Mouse (Mus musculus) limb, embryonic 14.5 days (tissue): Measurements from ENCODE around the gene Grip1. TPM values are rescaled to one million over a fixed set of nuclear protein-coding genes. Genes with fewer than 3 reads are reported as not detected.

ENCODE experiments used
- ATAC-seq: fragments of 200-750 bp; cut with Nextera tagmentation; 2 replicates; pipeline ENCODE4 v1.8.0; 2017; ENCODE audit warnings: low read depth, moderate number of reproducible peaks, moderate TSS enrichment; ENCODE audit not compliant: low FRiP score
- DNase-seq: peaks from one replicate; pipeline ENCODE4 v3.0.0-alpha.2; 2015; ENCODE audit warnings: low spot score
- H3K27ac ChIP-seq: fragments of 300-500 bp; sonication (generic); replicated peaks from 2 replicates; pipeline ENCODE4 v1.5.1; 2014; ENCODE audit warnings: low read depth, mild to moderate bottlenecking, low read length, moderate library complexity, mixed read lengths
- H3K27me3 ChIP-seq: fragments of 300-500 bp; sonication (generic); 2 replicates; pipeline ENCODE4 v1.6.1; 2014; ENCODE audit warnings: low read length, mixed read lengths; ENCODE audit not compliant: control insufficient read depth, insufficient read depth
- H3K36me3 ChIP-seq: fragments of 300-500 bp; sonication (generic); 2 replicates; pipeline ENCODE4 v1.6.1; 2014; ENCODE audit warnings: mild to moderate bottlenecking, low read length, moderate library complexity, mixed read lengths; ENCODE audit not compliant: control insufficient read depth, insufficient read depth
- H3K4me1 ChIP-seq: fragments of 300-500 bp; sonication (generic); 2 replicates; pipeline ENCODE4 v1.6.1; 2014; ENCODE audit warnings: antibody characterized with exemption, low read length, mixed read lengths; ENCODE audit not compliant: control insufficient read depth, insufficient read depth
- H3K4me2 ChIP-seq: fragments of 300-500 bp; sonication (generic); replicated peaks from 2 replicates; pipeline ENCODE4 v1.6.1; 2014; ENCODE audit warnings: low read depth, mild to moderate bottlenecking, low read length, moderate library complexity; ENCODE audit not compliant: severe bottlenecking
- H3K4me3 ChIP-seq: fragments of 300-500 bp; sonication (generic); replicated peaks from 2 replicates; pipeline ENCODE4 v1.5.1; 2014; ENCODE audit warnings: low read length
- H3K9ac ChIP-seq: fragments of 300-500 bp; sonication (generic); 2 replicates; pipeline ENCODE4 v1.6.1; 2014; ENCODE audit warnings: mild to moderate bottlenecking, low read depth, low read length, moderate library complexity; ENCODE audit not compliant: severe bottlenecking
- H3K9me3 ChIP-seq: fragments of 300-500 bp; sonication (generic); 2 replicates; pipeline ENCODE4 v1.6.1; 2016; ENCODE audit warnings: low read length; ENCODE audit not compliant: control insufficient read depth
- POLR2A ChIP-seq: fragments of 200-500 bp; IDR thresholded peaks from 2 replicates; pipeline ENCODE4 v1.8.0; 2012; ENCODE audit warnings: inconsistent platforms, mild to moderate bottlenecking, moderate library complexity, borderline replicate concordance; ENCODE audit not compliant: insufficient read depth, insufficient read length; ENCODE audit errors: extremely low read depth
- WGBS: fragments of 180-500 bp; shearing (Covaris S2); extraction: QIAGEN DNeasy Blood & Tissue Kit; methylation state at CpG from one replicate; pipeline ENCODE4 v1.1.7; 2014; 5-methylcytosine and 5-hydroxymethylcytosine counted together
- polyA plus RNA-seq, 2 experiments: library from polyadenylated mRNA; depleted of rRNA in 1 of 2; stranded (reverse) in 1 of 2; unstranded in 1 of 2; fragments of >200 nt; fragmentation: Nextera tagmentation in 1 of 2; extraction: Ambion mirVana in 1 of 2; gene quantifications; 2 replicates each; pipeline versions ENCODE4 v1.2.1 to v1.2.3; 2012 to 2014

Grip1 gene
- polyA plus RNA-seq, 2 experiments, result 5.9 to 7.6 TPM

DNA sequence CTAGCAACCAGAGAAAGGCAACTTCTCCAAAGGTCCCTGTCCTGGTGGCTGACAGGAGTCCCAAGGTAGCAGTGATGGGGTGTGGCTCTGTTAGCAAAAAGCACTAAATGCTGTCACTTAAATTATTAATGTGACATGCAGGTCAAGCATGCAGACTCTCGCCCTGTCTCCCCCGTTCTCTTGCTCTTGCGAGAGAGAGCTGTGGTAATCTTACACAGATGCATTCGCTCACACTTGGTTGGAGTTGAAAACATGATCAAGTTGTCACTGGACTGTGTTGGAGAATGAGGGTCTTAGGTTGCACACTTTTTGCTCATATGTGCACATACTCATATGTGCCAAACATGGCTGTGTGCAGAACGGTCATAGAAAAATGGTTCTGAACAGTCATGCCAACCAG lies 176.8 kb downstream of the Grip1 start:
- no peak for ATAC-seq
- Histone ChIP-seq H3K9me3 (no peaks in the 10 kb centered on the region), H3K4me3 (no peak overlapping the region), H3K4me2 (no peak overlapping the region), H3K36me3 (no peaks in the 10 kb centered on the region), H3K4me1 (0 out of 2 replicates have a peak, but pooled peaks cover 4% of the 10 kb centered on the region), H3K27ac (no peak overlapping the region), H3K27me3 (no peaks in the 10 kb centered on the region), H3K9ac (no peak overlapping the region)
- 72% methylated on average over 5 of the region's 5 CpGs for WGBS
- no peak for DNase-seq
- TF ChIP-seq POLR2A, result no peak

DNA sequence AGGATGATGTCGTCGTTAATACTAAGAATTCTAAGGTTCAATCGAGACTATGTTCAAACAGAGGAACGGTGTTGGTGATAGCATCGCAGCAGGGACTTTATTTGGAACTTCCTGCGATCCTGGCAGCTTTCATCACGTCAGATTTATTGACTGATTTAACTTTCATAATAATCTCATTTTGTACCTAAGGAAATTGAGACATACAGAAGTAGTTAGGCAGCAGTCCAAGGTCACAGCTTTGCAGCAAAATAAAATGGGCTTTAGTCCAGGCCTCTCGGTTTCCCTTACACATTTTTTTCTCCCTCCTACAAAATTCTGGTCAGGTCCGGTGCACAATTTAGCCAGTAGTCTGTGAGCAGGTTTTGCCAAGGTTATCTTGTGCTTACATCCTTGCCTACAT lies 178.3 kb downstream of the Grip1 start:
- no peaks in the 10 kb centered on the region for H3K9me3 ChIP-seq
- H3K27ac ChIP-seq, result no peak overlapping the region
- H3K36me3 ChIP-seq, result no peaks in the 10 kb centered on the region
- H3K4me1 ChIP-seq, result 0 out of 2 replicates have a peak, but pooled peaks cover 4% of the 10 kb centered on the region
- H3K27me3 ChIP-seq, result no peaks in the 10 kb centered on the region
- TF ChIP-seq POLR2A, result no peak
- 21% methylated on average over 9 of the region's 9 CpGs for WGBS
- DNase-seq, result peak; percentile 44
- no peak for ATAC-seq
- no peak overlapping the region for H3K4me2 ChIP-seq
- H3K4me3 ChIP-seq, result no peak overlapping the region
- H3K9ac ChIP-seq, result no peak overlapping the region

DNA sequence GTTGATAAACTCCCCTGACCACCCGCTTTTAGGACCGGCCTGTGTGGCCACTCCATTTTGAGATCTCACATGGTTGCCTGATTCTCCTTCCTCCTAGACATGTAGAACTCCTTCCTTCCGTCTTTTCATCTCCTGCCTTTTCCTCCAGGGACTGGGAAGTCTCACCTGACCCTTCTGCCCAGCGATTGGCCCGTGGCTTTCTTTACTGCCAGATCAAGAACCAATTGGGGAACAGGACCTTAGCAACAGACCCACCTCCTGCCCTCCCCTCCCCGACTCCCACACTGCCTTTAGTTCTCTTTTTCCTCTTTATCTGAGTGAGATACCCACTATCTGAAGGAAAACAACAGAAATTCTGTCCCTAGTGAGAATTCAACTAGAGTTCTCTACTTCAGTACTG lies 180.9 kb downstream of the Grip1 start:
- H3K9me3 ChIP-seq, result no peaks in the 10 kb centered on the region
- H3K4me3 ChIP-seq, result no peak overlapping the region
- no peak overlapping the region for H3K9ac ChIP-seq
- 0 out of 2 replicates have a peak, but pooled peaks cover 4% of the 10 kb centered on the region for H3K4me1 ChIP-seq
- ATAC-seq (no peak), DNase-seq (no peak)
- H3K27ac ChIP-seq, result no peak overlapping the region
- no peaks in the 10 kb centered on the region for H3K27me3 ChIP-seq
- no peak for TF ChIP-seq POLR2A
- 76% methylated on average over 6 of the region's 6 CpGs for WGBS
- H3K4me2 ChIP-seq, result no peak overlapping the region
- H3K36me3 ChIP-seq, result no peaks in the 10 kb centered on the region

DNA sequence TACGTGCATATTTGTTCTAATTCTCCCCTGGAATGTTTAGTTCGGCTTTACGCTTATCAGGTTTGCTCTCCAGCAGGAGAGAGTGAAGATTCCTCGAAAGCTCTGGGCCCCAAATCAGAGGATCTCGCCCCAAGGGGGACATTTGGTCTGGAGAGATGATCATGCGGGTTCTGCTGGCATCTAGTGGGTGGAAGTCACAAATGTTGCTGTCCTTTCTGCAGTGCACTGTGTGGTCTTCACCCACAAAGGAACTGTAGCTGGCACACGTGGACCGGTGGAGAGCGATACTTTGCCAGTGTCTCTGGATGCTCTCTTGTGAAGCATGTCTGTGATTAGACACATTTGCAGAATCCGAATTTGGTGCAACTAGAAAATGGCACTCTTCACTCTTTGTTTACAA lies 186.9 kb downstream of the Grip1 start:
- Histone ChIP-seq H3K9ac (no peak overlapping the region), H3K4me2 (no peak overlapping the region), H3K9me3 (no peaks in the 10 kb centered on the region), H3K4me1 (peaks cover 9% of the 10 kb centered on the region; the same call in 1 of the 2 replicates), H3K4me3 (no peak overlapping the region), H3K27me3 (no peaks in the 10 kb centered on the region), H3K36me3 (no peaks in the 10 kb centered on the region), H3K27ac (no peak overlapping the region)
- no peak for DNase-seq
- no peak for TF ChIP-seq POLR2A
- 75% methylated on average over 10 of the region's 10 CpGs for WGBS
- ATAC-seq, result no peak

DNA sequence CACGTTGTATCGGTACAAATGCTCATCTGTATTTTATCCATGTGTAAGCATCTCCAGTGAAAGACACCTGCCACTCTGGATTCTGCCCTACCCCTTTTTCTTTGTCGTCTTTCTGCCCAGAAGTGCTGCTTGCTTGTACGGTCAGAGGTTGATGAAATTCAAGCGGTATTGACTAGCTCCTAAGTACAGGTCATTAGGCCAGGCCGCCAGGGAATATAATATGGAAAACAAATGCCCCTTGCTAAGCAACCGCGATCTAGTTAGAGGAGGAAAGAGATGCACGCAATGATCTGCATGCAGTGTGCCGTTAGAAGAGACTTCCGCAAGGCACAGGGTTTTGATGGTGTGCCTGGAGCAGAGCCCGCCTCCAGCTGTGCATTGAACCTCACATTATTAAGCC lies 187.4 kb downstream of the Grip1 start:
- Histone ChIP-seq H3K36me3 (no peaks in the 10 kb centered on the region), H3K27ac (no peak overlapping the region), H3K27me3 (no peaks in the 10 kb centered on the region), H3K4me2 (no peak overlapping the region), H3K9me3 (no peaks in the 10 kb centered on the region), H3K4me1 (peaks cover 13% of the 10 kb centered on the region; the same call in 1 of the 2 replicates), H3K9ac (no peak overlapping the region), H3K4me3 (no peak overlapping the region)
- 72% methylated on average over 12 of the region's 12 CpGs for WGBS
- no peak for TF ChIP-seq POLR2A
- no peak for ATAC-seq
- no peak for DNase-seq

DNA sequence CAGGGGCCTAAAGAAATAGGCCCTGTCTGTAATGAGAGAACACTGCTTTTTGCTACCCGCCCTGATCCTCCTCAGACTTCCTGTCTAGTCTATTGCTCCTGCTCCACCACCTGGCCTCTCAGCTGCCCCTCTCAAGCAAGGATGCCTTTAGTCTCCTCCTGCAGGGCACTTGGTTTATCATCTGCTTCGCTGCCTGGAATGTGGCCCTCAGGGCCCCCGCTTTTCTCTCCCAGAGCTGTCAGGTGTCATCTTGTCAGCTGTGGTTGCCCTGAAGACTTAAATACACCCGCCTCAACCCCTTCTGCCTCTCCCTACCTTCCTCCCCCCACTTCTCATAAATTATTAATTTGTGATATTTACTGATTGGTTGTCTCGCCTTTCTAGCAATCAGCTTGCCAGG lies 190.7 kb downstream of the Grip1 start:
- ATAC-seq (peak; percentile 41; the same call in 1 of the 2 replicates), DNase-seq (no peak)
- no peak overlapping the region for H3K4me2 ChIP-seq
- TF ChIP-seq POLR2A, result no peak
- no peak overlapping the region for H3K9ac ChIP-seq
- peaks cover 13% of the 10 kb centered on the region; the same call in 1 of the 2 replicates for H3K4me1 ChIP-seq
- H3K27me3 ChIP-seq, result no peaks in the 10 kb centered on the region
- H3K4me3 ChIP-seq, result no peak overlapping the region
- 55% methylated on average over 5 of the region's 5 CpGs for WGBS
- H3K27ac ChIP-seq, result no peak overlapping the region
- H3K9me3 ChIP-seq, result no peaks in the 10 kb centered on the region
- H3K36me3 ChIP-seq, result no peaks in the 10 kb centered on the region
